Mouse (Mus musculus) embryo, embryonic 10.5 days (tissue): ENCODE results near the gene Psmd5.
"Not testable (repeated sequence)": the region's sequence is repeated elsewhere in the genome, so short reads cannot be mapped to it uniquely, and the experiment has no call there.

Experiments used
- DNase-seq: peaks from one replicate; pipeline ENCODE4 v3.0.0-alpha.2; 2015; ENCODE audit warnings: low spot score

Gene Psmd5

DNA sequence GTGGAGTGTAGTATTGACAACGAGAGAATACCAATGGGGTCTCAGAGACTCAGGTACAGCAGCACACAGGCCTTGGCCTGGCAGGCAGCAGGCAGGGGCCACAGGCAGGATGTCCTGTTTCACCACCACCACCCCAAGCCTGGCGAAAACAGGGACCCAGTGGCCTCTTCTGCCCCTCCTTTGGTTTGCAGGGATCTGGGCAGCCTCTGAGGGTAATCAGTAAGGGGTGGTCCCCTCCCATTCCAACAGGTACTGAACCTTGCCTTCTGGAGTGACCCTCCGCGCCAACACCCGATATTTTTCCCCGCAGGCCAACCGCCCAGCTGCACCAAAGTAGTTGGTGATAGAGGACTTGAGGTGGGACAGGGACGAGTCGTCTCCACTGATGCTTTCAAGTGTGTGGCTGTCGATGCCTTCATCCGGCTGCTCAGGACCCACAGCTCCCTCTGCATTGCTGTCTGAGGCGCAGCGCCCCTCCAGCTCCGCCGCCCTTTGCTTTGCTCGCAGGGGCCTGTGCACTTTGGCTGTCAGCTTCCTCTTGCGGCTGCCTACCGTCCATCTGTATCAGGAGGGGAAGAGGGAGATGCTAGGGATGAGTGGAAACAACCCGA, 20.8 kb upstream of the Psmd5 start:
- no peak for DNase-seq

DNA sequence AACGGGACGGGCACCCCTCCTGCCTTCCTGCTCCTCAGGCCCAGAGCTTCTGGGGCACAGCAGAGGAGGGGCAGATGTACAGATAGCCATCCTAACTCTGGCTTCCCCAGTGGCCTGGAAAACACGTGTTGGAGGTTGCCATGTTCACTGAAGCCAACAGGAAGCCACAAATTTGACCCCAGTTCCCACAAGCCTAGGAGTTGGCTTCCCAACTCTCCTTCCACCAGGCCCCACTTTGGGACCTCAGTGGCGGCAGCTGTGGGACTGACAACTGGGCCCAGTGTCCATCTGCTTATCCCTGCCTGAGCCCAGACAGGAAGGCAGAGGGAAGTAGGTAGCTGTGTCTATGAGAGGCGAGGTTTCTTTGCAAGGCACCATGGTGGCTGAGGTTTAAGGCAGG, 19.2 kb upstream of the Psmd5 start:
- no peak for DNase-seq

DNA sequence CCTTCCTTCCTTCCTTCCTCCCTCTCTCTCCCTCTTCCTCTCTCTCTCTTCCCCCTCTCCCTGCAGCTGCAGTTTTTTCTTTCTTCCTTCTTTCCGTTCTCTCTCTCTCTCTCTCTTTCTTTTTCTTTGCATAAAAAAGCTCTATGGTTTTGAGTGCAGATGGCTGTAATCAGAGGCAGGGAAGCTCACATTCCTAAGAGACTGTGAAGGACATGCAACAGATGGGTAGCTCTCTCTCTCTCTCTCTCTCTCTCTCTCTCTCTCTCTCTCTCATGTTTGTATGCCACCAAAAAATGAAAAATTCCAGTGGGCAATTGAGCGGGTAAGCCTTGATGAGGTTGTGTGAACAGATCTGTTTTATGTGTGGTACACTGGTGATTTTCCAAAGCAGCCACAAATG, 9.4 kb upstream of the Psmd5 start:
- DNase-seq, result no peak

DNA sequence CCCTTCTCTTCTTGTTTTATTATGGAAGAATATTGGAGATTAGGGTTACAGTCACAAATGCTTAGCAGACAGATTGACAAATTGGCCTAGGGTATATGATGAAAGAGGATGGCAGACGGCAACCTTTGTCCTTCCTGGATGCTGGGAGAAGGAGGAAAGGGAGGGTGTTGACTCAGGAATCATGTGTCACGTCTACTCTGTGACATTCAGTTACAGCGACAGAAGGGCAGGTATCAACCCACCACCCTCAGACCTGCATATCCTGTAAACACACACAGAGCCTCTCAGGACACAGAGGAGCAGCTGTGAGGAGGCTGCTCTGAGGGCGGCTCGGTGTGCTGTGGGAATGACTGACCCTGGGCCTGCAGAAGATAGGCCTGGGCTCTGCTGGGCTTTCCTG, 8.4 kb upstream of the Psmd5 start:
- no peak for DNase-seq

DNA sequence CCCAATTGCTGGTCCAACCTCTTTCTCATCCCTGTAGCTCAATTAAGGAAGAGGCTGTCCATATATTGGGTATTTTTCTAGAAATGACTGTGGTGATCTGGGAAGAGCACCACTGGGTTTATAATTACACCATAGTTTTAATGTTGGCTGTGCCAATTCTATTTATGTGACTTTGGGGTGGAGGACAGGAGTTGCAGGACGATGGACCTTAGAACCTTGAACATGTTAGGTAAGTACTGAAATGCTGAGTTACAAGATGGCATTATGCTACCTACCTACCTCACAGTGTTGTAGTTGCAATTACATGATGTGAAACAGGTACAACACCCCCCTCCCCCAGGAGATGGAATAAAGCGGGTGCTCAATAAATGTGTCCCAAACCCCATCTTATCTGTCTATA, 8.0 kb upstream of the Psmd5 start:
- DNase-seq, result no peak

DNA sequence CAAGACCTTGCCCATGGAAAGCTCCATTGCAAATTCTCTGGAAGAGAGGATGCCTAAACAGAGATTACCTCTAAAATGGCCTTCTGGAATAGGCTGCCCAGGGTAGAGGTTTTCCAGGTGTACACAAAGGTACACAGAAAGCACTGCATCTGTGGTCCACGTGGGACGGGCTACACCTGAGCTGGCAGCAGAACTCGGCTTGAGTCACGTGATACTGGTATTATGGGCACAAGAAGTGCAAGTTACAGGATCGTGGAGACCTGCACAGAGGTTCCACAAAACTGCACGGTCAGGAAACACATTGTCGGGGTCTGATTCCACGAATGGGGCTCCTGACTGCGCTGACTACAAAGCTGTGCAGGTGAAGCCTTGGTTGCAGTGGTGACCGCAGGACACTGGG, 5.3 kb upstream of the Psmd5 start:
- no peak for DNase-seq

DNA sequence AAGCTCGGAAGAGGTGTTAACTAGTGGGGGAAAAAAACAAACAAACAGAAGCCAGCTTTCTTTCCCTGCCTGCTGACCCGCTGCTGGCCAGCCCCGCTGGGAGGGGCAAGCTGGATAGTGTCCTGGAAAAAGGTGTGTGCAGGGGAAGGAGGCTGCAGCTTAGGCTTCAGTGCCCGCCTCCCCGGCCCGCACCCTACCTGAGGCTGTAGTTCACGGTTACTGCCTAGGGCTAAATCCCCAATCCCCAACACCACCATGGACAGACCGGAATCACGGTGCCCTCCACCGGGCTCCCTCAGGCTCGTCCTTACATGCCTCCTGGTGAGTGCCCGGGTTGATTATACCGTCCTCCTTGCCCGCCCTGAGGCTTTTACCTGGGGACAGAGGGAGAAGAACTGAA, 497 bp downstream of the Psmd5 start, which contains the start of gene Cutal:
TSS of gene Cutal (plus strand) at position 126 of the 400 bp plus-strand sequence.
- DNase-seq, result peak; percentile 5

DNA sequence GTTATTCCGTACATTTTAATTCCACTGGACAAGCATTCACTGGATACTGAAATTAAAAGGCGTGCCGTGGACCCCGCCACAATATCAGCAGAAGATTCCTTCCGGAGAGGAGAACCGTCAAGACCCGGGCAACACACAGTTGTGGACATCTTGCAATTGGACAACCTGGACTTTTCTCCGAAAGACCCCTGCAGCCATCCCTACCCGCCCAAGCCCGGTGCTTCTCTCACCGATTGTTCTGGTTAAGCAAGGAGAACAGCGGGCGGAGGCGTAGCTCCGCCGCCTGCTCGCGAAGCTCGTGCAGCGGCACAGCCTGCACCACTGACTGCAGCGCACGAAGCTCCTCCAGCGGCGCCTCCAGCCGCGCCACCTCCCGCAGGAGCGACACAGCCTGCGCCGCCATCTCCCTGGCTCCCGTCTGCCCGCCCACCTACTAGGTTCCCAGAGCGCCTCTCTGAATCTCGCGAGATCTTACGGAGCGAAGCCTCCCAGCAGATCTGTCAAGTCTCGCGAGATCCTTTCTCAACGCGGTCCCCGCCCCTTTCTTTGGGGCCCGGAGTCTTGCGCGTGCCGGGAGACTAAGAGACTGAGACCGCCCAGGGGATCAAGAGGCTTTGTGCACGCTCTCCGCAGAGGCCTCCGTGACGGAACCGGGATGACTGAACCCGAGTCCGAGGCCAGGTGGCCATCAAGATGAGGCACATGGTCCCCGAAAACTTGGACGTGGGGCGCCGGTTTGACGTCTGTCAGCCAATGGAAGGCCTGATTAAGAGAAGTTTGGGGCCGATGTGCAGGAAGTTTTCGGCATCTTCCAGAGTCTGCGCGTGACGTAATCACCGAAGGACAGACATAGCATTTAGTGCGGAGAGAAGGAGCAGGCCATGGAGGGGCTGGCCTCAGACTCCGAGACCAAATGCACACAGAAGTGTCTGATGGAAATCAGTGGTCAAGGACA, 4.0 kb downstream of the Psmd5 start:
- peak; percentile 100 for DNase-seq

DNA sequence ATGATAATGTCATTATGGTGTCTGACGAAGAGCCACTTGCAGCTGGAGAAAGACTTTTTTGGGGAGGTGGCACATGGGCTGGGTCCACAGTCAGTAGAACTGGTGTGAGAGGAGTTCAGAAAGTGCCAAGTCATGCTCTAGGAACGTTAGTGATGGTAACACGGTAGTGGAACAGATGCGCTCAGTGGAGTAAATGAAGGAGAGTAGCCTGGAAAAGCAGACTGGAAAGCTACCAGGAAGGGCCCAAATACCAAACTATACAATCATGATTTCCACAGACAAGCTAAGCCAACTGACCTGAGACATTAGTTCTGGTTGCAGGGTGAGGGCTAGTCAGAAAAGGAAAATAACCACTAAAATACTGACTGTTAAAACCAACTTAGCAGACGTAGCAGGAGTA, 5.1 kb downstream of the Psmd5 start:
- peak; percentile 22 for DNase-seq

DNA sequence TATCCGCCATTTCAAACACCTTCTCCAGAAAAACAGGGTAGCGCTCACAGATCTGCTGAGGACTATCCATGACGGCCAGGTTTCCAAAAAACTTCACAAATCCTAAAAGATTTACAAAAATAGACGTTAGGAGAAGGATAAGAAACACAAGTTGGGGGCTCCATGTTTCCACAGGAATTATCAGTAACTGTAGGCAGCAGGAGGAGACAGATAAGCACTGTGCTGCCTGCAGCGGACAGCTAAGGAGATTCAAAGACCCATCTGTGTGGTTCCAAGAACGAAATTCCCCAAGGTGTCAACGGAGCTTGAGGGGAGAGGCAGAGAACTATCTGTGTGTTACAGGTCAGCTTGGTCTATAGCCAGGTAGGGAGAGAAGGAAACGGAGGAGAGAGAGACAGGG, 17.0 kb downstream of the Psmd5 start:
- no peak for DNase-seq

DNA sequence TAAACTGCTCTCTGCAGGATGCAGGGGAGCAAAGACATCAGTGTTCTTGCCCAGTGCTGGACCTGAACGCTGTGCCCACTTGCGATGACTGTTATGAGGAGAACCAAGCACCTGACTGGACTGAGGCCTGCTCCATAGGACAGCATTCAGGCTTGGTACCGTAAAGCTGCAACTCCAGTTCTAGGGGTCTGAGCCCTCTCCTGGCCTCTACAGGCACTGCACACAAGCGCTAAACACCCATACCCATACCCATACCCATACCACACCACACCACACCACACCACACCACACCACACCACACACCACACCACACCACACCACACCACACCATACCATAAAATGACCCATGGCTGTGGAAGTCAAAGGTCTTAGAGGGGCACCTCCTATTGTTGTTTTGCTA, 19.5 kb downstream of the Psmd5 start:
- no peak for DNase-seq

DNA sequence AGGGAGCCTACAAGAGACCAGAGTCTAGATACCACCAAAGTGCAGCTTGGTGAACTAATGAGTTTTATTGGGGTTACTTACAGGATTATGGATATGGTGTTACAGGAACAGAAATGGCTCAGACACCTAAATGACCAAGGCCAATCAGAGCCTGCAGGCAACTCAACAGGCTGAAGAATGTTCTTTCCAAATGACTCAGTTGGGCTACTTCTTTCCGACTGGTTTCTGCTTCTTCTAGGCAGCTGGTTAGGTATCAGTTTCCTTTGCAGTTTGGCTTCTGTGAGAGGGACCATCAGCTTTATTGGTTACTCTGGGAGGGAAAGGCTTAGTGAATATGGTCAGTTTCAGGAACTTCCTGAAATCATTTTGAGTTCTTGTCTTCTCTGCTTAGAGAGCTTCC, 27.1 kb downstream of the Psmd5 start:
- DNase-seq, result no peak

DNA sequence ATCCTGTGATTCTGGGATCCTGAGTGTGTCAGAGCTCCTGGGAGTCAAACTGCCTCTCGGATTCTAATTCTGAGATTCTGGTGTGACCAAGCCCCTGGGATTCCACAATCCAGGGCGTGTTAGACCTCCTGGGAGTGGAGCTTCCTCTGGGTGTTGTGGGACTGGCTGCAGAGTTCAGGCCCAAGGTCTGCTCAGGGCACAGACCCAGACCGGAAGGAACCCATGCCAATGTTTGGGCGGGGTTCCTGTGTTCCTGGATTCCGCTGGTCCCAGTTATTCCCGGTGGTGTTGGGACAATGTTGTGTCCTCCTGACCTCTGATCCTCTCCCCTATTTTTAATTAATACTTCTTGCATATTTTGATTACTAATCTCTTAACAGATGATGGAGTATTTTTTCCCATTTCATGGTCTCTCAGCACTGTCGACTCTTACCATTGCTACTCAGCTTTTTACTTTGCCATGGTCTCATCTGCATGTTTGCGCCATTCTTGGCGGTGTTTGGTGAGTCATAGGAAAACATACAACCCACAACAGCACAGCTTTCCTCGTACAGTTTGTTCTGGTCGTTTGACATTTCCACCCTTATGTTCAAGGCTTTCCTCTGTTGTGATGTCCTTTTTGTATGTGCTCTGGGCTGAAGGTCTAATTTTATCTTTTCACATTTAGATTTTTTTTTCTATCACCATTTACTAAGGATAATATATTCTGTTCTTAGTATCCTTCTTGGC, 31.4 kb downstream of the Psmd5 start:
- no peak for DNase-seq

DNA sequence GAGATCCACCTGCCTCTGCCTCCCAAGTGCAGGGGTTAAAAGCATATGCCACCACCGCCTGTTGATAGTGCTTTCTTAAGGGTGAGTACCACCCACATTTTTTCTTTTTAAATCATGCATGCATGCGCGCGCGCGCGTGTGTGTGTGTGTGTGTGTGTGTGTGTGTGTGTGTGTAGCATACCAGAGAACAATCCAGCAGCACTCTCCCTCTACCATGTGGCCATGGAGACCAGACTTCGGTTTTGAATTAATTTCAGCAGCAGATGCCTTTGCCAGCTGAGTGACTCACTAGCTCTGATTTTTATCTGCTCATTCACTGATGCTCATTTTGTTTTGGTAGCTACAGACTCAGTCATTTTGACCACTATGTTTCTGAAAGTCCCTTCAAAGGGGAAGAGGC, 33.1 kb downstream of the Psmd5 start:
- no peak for DNase-seq

DNA sequence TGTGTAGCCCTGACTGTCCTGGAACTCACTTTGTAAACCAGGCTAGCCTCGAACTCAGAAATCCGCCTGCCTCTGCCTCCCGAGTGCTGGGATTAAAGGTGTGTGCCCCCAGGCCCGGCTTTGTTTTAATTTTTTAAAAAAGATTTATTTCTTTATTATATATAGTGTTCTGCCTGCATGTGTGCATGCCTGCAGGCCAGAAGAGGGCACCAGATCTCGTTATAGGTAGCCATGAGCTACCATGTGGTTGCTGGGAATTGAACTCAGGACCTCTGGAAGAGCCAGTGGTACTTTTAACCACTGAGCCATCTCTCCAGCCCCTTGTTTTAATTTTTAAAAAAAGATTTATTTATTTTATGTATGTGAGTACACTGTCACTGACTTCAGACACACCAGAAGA, 34.6 kb downstream of the Psmd5 start:
- not testable (repeated sequence) for DNase-seq

DNA sequence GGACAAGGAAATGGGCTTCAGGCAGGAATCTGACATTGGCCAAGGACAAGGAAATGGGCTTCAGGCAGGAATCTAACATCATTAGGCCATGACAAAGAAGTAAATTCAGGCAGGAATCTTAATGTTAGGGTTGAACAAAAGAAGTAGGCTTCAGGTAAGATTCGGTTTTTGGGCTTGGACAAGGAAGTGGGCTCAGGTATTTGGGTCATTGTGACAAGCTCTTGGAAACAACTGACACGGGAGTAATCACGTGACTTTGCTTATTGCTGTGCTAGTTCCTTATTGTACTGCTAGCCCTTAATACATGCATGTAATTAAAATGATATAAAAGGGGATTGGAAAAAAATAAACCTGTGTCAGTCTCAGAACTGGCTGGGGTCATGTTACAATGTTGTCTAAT, 39.1 kb downstream of the Psmd5 start:
- no peak for DNase-seq

DNA sequence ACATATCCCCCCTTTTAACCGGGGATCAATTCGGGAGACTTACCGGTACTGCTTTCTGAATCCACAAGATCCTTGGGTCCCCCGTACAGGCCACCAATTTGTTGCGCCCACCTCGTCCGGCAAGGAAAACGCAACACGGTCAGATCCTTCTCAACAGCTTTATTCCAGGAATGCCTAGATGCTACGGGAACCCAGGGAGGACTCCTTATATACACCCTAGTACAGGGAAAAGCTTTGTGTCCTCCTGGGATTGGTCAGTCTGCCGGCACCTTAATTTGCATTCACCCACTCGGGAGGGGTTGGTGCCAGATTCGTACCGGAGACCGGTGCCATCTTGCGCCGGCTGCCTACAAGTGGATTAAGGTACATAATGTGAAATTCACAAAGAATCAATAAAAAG, 41.1 kb downstream of the Psmd5 start:
- no peak for DNase-seq

DNA sequence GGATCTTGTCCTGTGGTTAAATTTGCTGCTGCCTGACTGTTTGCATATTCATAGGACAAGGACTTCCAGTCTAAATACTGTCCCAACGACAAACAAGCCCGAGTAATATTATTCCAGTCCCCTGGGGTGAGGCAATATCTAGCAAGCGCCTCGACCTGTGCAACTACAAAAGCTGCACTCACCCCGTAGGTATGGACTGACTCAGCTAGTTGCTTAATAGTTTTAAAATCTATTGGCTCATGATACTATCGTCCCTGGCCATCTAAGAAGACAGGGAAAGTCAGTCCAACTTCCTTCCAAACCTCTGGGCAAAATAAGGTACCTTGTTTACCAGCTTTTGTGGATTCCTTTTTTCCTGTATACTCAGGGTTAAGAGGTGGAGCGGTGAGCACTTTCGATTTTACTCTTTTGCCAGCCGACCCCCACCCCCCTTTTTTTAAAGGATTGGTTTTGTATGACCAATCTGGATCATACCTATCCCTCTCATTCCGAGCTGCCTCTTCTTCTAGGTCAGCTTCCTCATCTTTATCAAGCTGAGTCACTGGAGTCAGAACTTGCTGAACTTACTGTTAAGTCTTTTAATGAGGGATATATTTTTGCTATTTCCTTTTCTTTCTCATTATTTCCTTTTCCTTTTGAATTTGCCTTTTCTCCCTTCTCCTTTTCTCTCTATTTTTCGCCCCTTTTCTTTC, 41.9 kb downstream of the Psmd5 start, which contains the start of gene Gm34653:
TSS of gene Gm34653 (plus strand) at position 242 of the 692 bp plus-strand sequence.
- DNase-seq, result not testable (repeated sequence)

DNA sequence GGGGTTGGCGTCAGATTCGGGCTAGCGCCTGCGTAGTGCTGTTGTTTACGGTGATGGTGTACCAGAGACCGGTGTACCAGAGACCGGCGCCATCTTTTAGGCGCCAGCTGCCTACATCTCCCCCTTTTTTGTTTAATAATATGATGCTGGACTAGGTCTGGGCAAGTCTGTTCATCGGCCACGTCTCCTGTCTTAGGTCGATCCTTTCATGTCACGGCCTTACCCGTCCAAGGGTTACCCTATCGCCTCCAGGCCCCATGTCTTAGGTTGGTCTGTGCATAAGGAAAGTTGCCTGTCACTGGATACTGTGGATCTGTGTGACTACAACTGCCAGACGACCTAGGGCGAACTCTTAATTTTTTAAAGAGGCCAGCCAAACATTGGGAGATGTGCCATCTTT, 44.7 kb downstream of the Psmd5 start:
- DNase-seq, result not testable (repeated sequence)

DNA sequence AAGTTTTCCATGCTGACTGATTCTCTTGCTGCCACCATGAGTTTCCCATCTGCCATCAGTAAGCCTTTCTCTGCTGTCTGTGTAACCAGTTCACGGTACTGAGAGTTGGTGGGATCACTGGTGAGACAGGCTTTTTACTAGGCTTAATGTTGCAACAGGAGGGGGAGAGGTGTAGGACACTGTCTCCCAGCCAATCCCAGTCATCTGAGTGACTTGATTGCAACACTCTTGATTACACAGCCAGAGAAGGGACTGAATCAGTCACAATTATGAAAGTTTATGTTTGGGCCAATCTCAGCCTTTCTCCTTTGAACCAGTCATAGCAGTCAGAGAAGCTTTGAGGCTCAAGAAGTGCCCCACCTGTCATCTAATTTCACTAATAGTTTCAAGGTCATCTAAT, 46.7 kb downstream of the Psmd5 start:
- no peak for DNase-seq

DNA sequence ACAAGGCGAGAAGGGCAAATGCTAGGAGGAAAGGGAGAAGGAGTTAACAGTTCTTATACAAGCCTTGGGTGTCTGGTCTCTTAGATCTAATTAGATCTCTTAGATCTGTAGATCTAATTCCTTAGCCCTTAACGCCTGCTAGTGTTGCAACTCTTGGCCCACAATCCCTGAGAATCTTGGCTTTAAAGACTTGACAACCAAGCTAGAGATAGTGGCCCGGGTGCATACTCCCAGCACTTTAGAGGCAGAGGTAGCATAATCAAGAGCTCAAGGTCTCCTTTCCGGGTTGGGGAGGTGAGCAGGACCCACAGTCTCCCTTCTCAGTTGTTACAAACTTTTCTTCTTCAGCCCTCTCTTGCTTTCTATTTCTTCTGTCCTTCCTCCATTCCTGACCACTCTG, 47.2 kb downstream of the Psmd5 start:
- no peak for DNase-seq
